Mouse (Mus musculus) embryonic stem cell, embryonic (primary cell): ENCODE measurements around the gene Mxd4.

Experiments
- CTCF ChIA-PET, 4 experiments: fragments of 300-600 bp in 2 of 4; fragments of 350-600 bp in 2 of 4; sonication (Branson Sonifier 250); formaldehyde crosslinking; loops; one replicate each; lab custom pipeline; 2022; ENCODE audit warnings: inconsistent platforms in 2 of 4; lab: Charles Lee
- POLR2A ChIA-PET, 4 experiments: fragments of 300-600 bp in 2 of 4; fragments of 350-600 bp in 2 of 4; sonication (Branson Sonifier 250); formaldehyde crosslinking; loops; one replicate each; lab custom pipeline; 2022; ENCODE audit warnings: antibody characterized with exemption in 4 of 4, inconsistent platforms in 1 of 4; lab: Charles Lee

Gene Mxd4

DNA sequence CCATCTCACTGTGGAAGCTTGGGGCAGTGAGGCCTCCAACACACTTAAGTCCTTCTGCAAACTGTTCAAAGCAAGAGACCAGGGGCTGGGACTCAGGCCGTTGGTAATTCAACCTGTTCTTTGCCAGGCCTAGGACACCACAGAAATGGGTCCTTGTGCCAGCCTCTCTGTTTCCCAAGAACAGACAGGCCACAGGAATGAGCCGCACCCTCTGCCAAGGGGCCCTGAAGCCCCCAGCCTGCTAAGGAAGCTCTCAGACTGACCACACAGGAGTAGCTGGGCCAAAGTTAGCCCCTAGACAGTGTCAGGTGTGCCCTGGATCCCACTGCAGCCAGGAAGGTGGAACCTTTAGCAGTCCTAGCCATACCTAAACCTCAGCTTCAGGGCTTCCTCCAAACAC lies 1.1 kb downstream of the Mxd4 start:
- CTCF ChIA-PET: interaction anchor here in 2 of 4 experiments (0.9 to 1.4 kb wide), 2 partner anchors 13 to 24 kb away, joined by 3 to 4 read pairs; no protein-coding TSS in a partner anchor
- POLR2A ChIA-PET: interaction anchor here in 3 of 4 experiments (0.6 to 6.4 kb wide), 14 partner anchors 9 to 574 kb away, joined by 3 to 65 read pairs (median 15); partner anchors contain the start of genes Haus3 (in 2 of the 3), Poln (in 2 of the 3), Grk4 (in 1 of the 3) and Mfsd10 (in 1 of the 3)

DNA sequence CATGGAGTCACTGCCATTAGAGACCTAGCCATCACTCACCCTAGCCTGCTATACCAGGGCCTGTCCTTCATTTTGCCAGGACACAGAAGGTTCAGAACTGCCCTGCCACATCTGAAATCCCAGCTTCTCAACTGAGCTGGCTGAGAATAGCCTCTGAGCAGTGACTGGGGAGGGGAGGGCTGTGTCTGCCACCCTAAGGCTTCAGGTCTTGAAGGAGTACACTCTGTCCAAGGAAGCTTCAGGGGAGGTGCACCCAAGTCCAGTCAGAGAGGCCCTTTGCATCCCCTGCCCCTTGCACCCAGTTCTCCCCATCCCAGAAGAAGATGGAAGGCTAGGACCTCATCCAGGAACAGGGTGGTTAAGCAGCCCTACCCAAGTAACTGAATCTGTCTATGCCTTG lies 1.7 kb downstream of the Mxd4 start:
- POLR2A ChIA-PET: interaction anchor here in 3 of 4 experiments (0.6 to 6.4 kb wide), 10 partner anchors 8 to 783 kb away, joined by 3 to 65 read pairs (median 16); partner anchors contain the start of genes Haus3 (in 2 of the 3), Poln (in 2 of the 3), Grk4 (in 1 of the 3) and Nop14 (in 1 of the 3)
- CTCF ChIA-PET: interaction anchor here in 2 of 4 experiments (0.5 to 1.4 kb wide), 2 partner anchors 24 to 25 kb away, joined by 3 to 4 read pairs; no protein-coding TSS in a partner anchor

- CTCF ChIA-PET: interaction anchor here in 1 of 4 experiments (0.5 kb wide), 1 partner anchor 26 kb away, joined by 4 read pairs; no protein-coding TSS in a partner anchor
These were observed 2.4 kb downstream of the Mxd4 start for GRCm38 (mm10) chr5:34185051-34185580.

DNA sequence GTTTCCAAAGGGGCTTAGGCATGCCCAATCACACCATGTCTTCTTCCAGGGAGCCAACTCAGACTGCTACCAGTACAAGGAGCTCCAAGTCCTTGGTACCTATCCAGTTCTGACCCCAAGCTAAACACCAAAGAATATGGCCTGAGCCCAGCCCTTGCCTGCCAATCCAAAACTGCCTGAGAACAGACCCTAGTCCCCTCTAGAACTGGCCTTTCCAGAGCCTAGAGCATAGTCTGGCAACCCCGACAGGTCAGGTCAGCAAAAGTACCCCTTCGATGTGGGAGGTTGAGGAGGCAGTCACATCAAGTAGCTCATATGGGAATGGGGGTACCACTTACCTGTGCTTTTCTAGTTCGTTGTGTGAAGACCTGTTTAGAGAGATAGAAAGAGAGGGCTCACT lies 3.5 kb downstream of the Mxd4 start:
- CTCF ChIA-PET: no interaction called here
- POLR2A ChIA-PET: interaction anchor here (0.7 to 6.4 kb wide), 6 partner anchors 12 to 806 kb away, joined by 3 to 65 read pairs (median 3); partner anchors contain the start of genes Haus3 (in 2 of the 4) and Poln (in 2 of the 4)

More at GRCm38 (mm10) chr5:34185051-34185580, 2.4 kb downstream of the Mxd4 start:
- POLR2A ChIA-PET: interaction anchor here in 1 of 4 experiments (0.6 to 6.4 kb wide), 4 partner anchors 8 to 782 kb away, joined by 3 to 65 read pairs (median 4); partner anchors contain the start of genes Haus3 and Poln

DNA sequence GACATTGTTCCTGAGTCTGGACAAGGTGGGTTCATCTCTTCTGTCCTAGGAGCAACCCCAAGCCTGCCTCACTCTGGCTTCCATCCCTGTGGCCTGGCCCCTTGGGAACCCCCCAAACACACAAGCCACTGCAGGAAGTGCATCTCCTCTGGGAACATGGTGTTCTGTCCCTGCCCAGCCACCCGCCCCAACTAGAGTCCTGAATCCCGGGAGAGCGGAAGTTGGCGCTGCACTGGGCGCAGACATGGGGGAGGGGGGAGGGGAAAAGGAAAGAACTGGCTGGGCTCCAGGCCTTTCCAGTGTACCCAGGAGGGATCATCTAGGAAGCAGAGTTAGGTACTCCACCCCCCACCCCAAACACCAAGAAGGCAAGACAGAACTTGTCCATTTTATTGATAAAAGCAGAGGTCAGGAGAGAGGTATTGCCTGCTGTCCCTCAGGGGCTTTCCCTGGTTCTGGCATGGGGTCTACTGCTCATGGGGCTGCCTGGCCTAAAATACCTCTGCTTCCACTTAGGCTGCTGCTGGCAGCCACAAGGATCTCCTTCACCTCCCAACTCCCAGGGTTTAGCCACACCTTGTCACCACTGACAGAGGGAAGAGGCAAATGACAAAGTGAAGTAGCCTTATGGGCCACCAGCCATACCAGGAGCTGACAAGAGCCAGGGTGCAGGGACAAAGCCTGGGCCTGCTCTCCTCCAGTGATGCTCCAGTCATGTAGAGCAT lies 4.2 kb downstream of the Mxd4 start:
- ChIA-PET POLR2A (interaction anchor here in 3 of 4 experiments (0.8 to 6.4 kb wide), 7 partner anchors 11 to 19 kb away, joined by 3 to 65 read pairs (median 3); partner anchors contain the start of genes Haus3 (in 3 of the 3) and Poln (in 3 of the 3)), CTCF (interaction anchor here in 1 of 4 experiments (0.8 kb wide), 1 partner anchor 27 kb away, joined by 3 read pairs; no protein-coding TSS in a partner anchor)

- ChIA-PET POLR2A (interaction anchor here in 2 of 4 experiments (1.1 to 1.5 kb wide), 3 partner anchors 12 to 18 kb away, joined by 3 to 6 read pairs (median 3); partner anchors contain the start of genes Haus3 (in 1 of the 2) and Poln (in 1 of the 2)), CTCF (interaction anchor here in 1 of 4 experiments (0.8 kb wide), 1 partner anchor 28 kb away, joined by 3 read pairs; no protein-coding TSS in a partner anchor)
These were observed 5.0 kb downstream of the Mxd4 start for GRCm38 (mm10) chr5:34182486-34182885.

DNA sequence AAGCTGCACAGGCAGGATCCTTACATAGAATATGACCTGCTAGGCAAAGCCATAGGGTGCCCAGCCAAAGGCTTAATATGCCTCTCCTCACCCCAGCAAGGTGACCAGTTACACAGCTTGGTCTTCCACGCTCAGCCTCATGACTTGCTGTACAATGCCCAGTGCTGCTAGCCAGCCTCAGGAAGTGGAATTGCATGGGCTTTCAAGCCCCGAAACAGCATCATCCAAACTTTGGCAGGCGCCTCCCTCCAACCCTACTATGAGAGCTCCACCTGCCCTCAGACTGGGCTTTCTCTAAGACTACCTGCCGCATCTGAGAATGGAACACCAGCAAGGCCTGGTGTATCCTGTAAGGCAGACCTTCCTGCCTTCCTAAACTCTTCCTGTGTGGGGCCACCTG lies 9.7 kb downstream of the Mxd4 start:
- POLR2A ChIA-PET: interaction anchor here in 3 of 4 experiments (0.5 to 4.2 kb wide), 6 partner anchors 8 to 20 kb away, joined by 4 to 29 read pairs (median 4); partner anchors contain the start of genes Mxd4 (in 2 of the 3), Haus3 (in 1 of the 3) and Poln (in 1 of the 3)
- CTCF ChIA-PET: interaction anchor here in 2 of 4 experiments (0.6 to 1.4 kb wide), 3 partner anchors 10 to 58 kb away, joined by 3 to 6 read pairs (median 3); partner anchors contain the start of gene Mxd4 (in 1 of the 2)

DNA sequence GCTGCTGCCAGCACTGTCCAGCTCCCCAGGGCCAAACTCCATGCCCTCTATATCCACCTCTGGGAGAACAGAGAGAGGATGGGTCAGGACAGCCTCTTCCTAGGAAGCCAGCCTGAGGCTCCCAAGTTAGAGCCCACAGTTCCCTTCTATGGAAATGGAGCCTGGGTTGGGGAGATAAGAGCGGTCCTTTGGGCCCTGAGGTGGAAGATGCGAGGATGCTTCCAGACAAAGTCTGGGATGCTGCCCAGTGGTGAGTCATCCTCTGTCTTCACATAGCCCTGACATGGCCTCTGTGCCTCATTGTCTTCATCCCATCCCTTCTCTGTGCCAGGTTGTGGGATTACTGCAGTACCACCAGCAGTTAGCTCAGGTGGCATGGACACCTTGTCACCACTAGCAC lies 10.4 kb downstream of the Mxd4 start:
- POLR2A ChIA-PET: interaction anchor here in 3 of 4 experiments (0.8 to 4.2 kb wide), 7 partner anchors 8 to 12 kb away, joined by 3 to 29 read pairs (median 4); partner anchors contain the start of genes Mxd4 (in 3 of the 3), Haus3 (in 1 of the 3) and Poln (in 1 of the 3)
- CTCF ChIA-PET: interaction anchor here in 2 of 4 experiments (0.6 to 1.7 kb wide), 2 partner anchors 11 to 59 kb away, joined by 3 read pairs; no protein-coding TSS in a partner anchor

GRCm38 (mm10) chr5:34176691-34177090 lies 10.8 kb downstream of the Mxd4 start:
- CTCF ChIA-PET: interaction anchor here in 1 of 4 experiments (1.7 kb wide), 1 partner anchor 11 kb away, joined by 3 read pairs; no protein-coding TSS in a partner anchor
- POLR2A ChIA-PET: interaction anchor here in 3 of 4 experiments (0.6 to 4.2 kb wide), 10 partner anchors 9 to 1141 kb away, joined by 3 to 29 read pairs (median 4); partner anchors contain the start of genes Mxd4 (in 3 of the 3) and Slbp (in 1 of the 3)

GRCm38 (mm10) chr5:34175403-34175694 lies 12.2 kb downstream of the Mxd4 start:
- ChIA-PET POLR2A (interaction anchor here (0.6 to 4.2 kb wide), 9 partner anchors 11 to 544 kb away, joined by 3 to 29 read pairs (median 3); partner anchors contain the start of gene Mxd4 (in 2 of the 4)), CTCF (interaction anchor here in 3 of 4 experiments (0.7 to 1.7 kb wide), 3 partner anchors 13 to 82 kb away, joined by 3 read pairs; no protein-coding TSS in a partner anchor)

DNA sequence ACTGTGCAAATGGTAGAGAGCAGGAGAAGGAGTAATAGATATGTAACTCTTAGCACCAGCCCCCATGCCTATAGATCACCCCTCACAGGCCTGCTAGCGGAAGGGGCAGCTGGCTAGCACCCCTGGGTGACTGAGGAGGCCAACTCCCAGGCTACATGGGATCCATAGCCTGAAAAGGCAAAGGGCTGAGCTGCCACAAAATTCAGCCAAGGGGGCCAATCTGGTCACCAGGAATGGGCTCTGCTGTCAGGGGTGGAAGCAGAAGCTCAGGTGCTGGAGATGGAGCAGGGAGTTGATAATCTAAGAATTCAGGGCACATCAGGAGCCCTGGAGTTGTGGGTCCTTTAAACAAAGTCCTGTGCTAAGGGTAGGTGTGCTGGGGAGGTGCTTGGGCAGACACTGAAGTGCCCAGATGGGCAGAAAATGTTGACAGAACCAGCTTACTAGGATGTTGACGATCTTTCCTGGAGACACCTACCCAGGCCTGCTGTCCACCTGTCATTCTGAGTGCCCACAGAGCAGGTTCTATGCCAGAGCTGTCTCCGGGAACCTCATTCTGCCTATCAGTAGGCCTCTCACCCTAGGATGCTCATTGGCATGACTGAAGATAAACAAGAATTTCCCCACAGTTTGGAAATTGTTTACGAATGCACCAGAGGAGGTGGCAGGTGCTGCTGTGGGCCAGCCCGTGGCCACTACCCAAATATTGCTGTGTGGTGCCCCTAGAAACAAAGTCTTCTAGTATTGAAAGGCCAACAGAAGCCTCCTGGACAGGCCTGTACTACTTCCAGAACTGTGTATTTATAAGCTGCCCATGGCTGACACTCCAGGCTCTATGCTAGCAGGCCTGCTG lies 12.7 kb downstream of the Mxd4 start:
- POLR2A ChIA-PET: interaction anchor here in 3 of 4 experiments (0.8 to 7.1 kb wide), 8 partner anchors 12 to 339 kb away, joined by 3 to 65 read pairs (median 7); partner anchors contain the start of genes Mxd4 (in 3 of the 3) and Tnip2 (in 1 of the 3)
- CTCF ChIA-PET: no interaction called here

DNA sequence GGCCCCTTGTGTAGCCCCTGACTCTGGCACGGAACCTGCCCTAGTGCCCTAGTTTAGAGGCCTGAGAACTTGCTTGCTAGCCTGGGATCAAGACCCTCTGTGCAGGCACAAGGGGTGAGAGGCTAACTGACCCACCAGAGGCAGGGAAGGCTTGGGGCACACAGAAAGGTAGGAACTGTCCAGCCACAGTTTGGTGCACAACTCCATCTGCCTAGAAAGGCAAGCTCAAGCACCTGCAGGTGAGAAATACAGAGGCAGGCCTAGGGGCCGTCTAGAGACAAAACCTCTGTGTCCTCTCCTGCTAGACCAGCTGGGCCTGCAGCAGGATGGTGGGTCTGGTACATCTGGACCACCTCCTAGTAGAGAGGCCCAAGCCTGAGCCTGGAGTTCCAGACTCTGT lies 13.5 kb downstream of the Mxd4 start:
- ChIA-PET CTCF (no interaction called here), POLR2A (interaction anchor here in 3 of 4 experiments (0.8 to 7.1 kb wide), 7 partner anchors 12 to 340 kb away, joined by 3 to 65 read pairs (median 3); partner anchors contain the start of genes Mxd4 (in 3 of the 3), Rnf4 (in 1 of the 3) and Tnip2 (in 1 of the 3))

GRCm38 (mm10) chr5:34170726-34171125 lies 16.8 kb downstream of the Mxd4 start:
- CTCF ChIA-PET: interaction anchor here in 2 of 4 experiments (0.7 to 1.0 kb wide), 2 partner anchors 40 to 75 kb away, joined by 3 to 10 read pairs; no protein-coding TSS in a partner anchor
- POLR2A ChIA-PET: interaction anchor here in 3 of 4 experiments (1.2 to 7.1 kb wide), 7 partner anchors 11 to 166 kb away, joined by 3 to 65 read pairs (median 6); partner anchors contain the start of genes Mxd4 (in 3 of the 3) and Rnf4 (in 1 of the 3)

GRCm38 (mm10) chr5:34169954-34170353 lies 17.6 kb downstream of the Mxd4 start:
- CTCF ChIA-PET: interaction anchor here in 1 of 4 experiments (0.7 kb wide), 1 partner anchor 355 kb away, joined by 5 read pairs; no protein-coding TSS in a partner anchor

DNA sequence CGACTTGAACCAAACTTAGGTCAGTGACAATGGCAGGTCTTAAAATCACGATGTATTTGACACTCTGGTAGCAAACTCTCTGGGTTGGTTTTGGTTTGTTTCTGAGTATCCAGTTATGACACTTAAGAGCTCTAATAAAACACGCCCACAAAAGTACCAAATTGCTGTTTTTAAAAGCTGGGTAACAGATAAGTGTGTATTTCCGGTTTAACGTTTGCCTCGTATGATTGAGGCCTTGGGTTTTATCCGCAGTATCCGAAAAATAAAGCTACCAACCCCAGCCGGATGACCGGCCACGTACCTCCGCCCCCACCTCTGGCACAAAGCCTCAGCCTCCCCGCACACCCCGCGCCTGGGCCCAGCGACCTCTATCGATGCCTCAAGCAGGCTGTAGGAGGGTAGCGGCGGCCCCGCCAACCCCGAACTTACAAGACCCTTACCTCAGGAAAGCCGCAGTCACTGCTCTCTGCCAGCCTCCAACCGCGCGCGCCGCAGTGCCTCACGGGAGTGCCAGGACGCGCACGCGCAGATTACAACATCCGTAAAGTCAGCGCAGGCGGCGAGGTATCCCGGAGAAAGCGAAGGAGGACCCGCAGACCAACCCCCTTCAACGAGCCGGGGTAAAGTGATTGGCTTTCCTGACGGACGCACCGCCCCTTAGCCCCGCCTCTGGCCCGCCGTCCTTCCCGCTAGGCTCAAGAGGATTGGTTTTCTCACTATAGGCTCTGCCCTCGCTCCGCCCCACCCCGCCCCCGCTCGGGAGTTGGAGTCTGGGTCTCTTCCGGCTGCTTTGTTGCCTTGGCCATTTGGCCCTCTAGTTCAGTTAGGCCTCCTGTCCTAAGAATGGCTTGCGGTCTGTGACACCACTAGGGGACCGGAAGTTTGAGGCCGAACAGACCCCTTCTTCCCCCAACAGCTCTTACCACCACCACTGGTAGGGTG lies 18.3 kb downstream of the Mxd4 start, which contains the start of the genes Poln and Haus3:
Gene Poln, minus strand, starts transcription at position 499 of the 942 bp plus-strand sequence.
Gene Haus3, minus strand, starts transcription at position 578 of the 942 bp plus-strand sequence.
- ChIA-PET POLR2A (interaction anchor here in 3 of 4 experiments (0.8 to 7.1 kb wide), 26 partner anchors 8 to 491 kb away, joined by 3 to 65 read pairs (median 4); partner anchors contain the start of genes Mxd4 (in 3 of the 3), Grk4 (in 2 of the 3), Nop14 (in 2 of the 3) and Rnf4 (in 2 of the 3)), CTCF (interaction anchor here in 1 of 4 experiments (0.7 kb wide), 1 partner anchor 356 kb away, joined by 5 read pairs; no protein-coding TSS in a partner anchor)

More at GRCm38 (mm10) chr5:34169954-34170353, 17.6 kb downstream of the Mxd4 start:
- POLR2A ChIA-PET: interaction anchor here in 3 of 4 experiments (0.8 to 7.1 kb wide), 15 partner anchors 12 to 490 kb away, joined by 3 to 65 read pairs (median 5); partner anchors contain the start of genes Grk4 (in 2 of the 3), Mxd4 (in 2 of the 3), Nop14 (in 2 of the 3) and Rnf4 (in 2 of the 3)
